Mouse (Mus musculus) lung, embryonic 14.5 days (tissue): ENCODE measurements around the gene Cpt1c. TPM values are rescaled to one million over a fixed set of nuclear protein-coding genes. Genes with fewer than 3 reads are reported as not detected.
A peak's percentile ranks its signal among the peaks of the same experiment; 100 is the strongest.

Source experiments
- ATAC-seq: fragments of 200-750 bp; cut with Nextera tagmentation; 2 replicates; pipeline ENCODE4 v1.8.0; 2017; ENCODE audit warnings: mild to moderate bottlenecking, moderate TSS enrichment, moderate library complexity; ENCODE audit not compliant: insufficient read depth
- DNase-seq: peaks from one replicate; pipeline ENCODE4 v3.0.0-alpha.2; 2015
- H3K27ac ChIP-seq: fragments of 300-500 bp; sonication (generic); 2 replicates; pipeline ENCODE4 v1.5.1; 2014; ENCODE audit warnings: low read depth, mild to moderate bottlenecking, moderate library complexity
- H3K27me3 ChIP-seq: fragments of 300-500 bp; sonication (generic); 2 replicates; pipeline ENCODE4 v1.6.1; 2014; ENCODE audit warnings: low read length, control low read depth; ENCODE audit not compliant: insufficient read depth
- H3K36me3 ChIP-seq: fragments of 300-500 bp; sonication (generic); 2 replicates; pipeline ENCODE4 v1.6.1; 2014; ENCODE audit warnings: control low read depth; ENCODE audit not compliant: insufficient read depth
- H3K4me1 ChIP-seq: fragments of 300-500 bp; sonication (generic); 2 replicates; pipeline ENCODE4 v1.6.1; 2014; ENCODE audit warnings: antibody characterized with exemption, control low read depth; ENCODE audit not compliant: insufficient read depth
- H3K4me2 ChIP-seq: fragments of 300-500 bp; sonication (generic); 2 replicates; pipeline ENCODE4 v1.6.1; 2014; ENCODE audit warnings: mild to moderate bottlenecking
- H3K4me3 ChIP-seq: fragments of 300-500 bp; sonication (generic); 2 replicates; pipeline ENCODE4 v1.5.1; 2014; ENCODE audit warnings: low read depth, low read length
- H3K9ac ChIP-seq: fragments of 300-500 bp; sonication (generic); 2 replicates; pipeline ENCODE4 v1.6.1; 2014
- H3K9me3 ChIP-seq: fragments of 300-500 bp; sonication (generic); 2 replicates; pipeline ENCODE4 v1.6.1; 2016; ENCODE audit warnings: low read depth, low read length, control low read depth
- CTCF ChIP-seq: IDR thresholded peaks from 2 replicates; pipeline ENCODE4 v1.5.1; 2016; ENCODE audit warnings: antibody characterized with exemption, low read depth
- WGBS: fragments of 180-500 bp; shearing (Covaris S2); extraction: QIAGEN DNeasy Blood & Tissue Kit; methylation state at CpG from one replicate; pipeline ENCODE4 v1.1.7; 2014; 5-methylcytosine and 5-hydroxymethylcytosine counted together
- polyA plus RNA-seq: library from polyadenylated mRNA; unstranded; fragments of >200 nt; fragmentation: Nextera tagmentation; extraction: Ambion mirVana; gene quantifications from 2 replicates; pipeline ENCODE4 v1.2.1, GENCODE M21; 2014

The Cpt1c gene
- polyA plus RNA-seq, 1 experiment from 2014 or later, result 14.9 TPM

GRCm38 (mm10) chr7:45015957-45016612 is 41.4 kb upstream of the Cpt1c start, which contains the start of gene Scaf1:
Scaf1 (minus strand) TSS chr7:45016363.
- no peaks in the 10 kb centered on the region for H3K9me3 ChIP-seq
- no peaks in the 10 kb centered on the region for H3K27me3 ChIP-seq
- peaks cover 15% of the 10 kb centered on the region for H3K4me1 ChIP-seq
- peak within 1 kb of the TSS; percentile 92 for H3K9ac ChIP-seq
- peaks cover 33% of the 10 kb centered on the region for H3K36me3 ChIP-seq
- under 1% methylated on average over 69 of the region's 69 CpGs for WGBS
- DNase-seq (peak; percentile 100), ATAC-seq (peak; percentile 76)
- H3K4me3 ChIP-seq, result peak within 1 kb of the TSS; percentile 96
- peak within 1 kb of the TSS; percentile 68 for H3K4me2 ChIP-seq
- TF ChIP-seq CTCF, result no peak
- peak within 1 kb of the TSS; percentile 98 for H3K27ac ChIP-seq

- Histone ChIP-seq H3K4me2 (peak overlapping the region; percentile 68), H3K9ac (peak overlapping the region; percentile 92), H3K9me3 (no peaks in the 10 kb centered on the region), H3K27ac (peak overlapping the region; percentile 98), H3K27me3 (no peaks in the 10 kb centered on the region), H3K4me1 (peaks cover 15% of the 10 kb centered on the region), H3K36me3 (peaks cover 39% of the 10 kb centered on the region), H3K4me3 (peak overlapping the region; percentile 96)
- WGBS, result under 1% methylated on average over 20 of the region's 20 CpGs
- DNase-seq, result no peak
- ATAC-seq, result no peak; the same call in 1 of the 2 replicates
- TF ChIP-seq CTCF, result no peak
Measured at GRCm38 (mm10) chr7:45015344-45015956, 40.8 kb upstream of the Cpt1c start.

GRCm38 (mm10) chr7:45014096-45014451 is 39.4 kb upstream of the Cpt1c start:
- no peaks in the 10 kb centered on the region for H3K9me3 ChIP-seq
- H3K4me1 ChIP-seq, result peaks cover 15% of the 10 kb centered on the region
- H3K9ac ChIP-seq, result 0 out of 2 replicates have a peak overlapping the region, but pooled peaks have one; percentile 92
- DNase-seq, result no peak
- no peaks in the 10 kb centered on the region for H3K27me3 ChIP-seq
- H3K27ac ChIP-seq, result no peak overlapping the region
- ATAC-seq, result no peak
- peak overlapping the region; percentile 96 for H3K4me3 ChIP-seq
- peak overlapping the region; percentile 68; the same call in 1 of the 2 replicates for H3K4me2 ChIP-seq
- 92% methylated on average over 3 of the region's 3 CpGs for WGBS
- no peak for TF ChIP-seq CTCF
- peaks cover 53% of the 10 kb centered on the region for H3K36me3 ChIP-seq

- peaks cover 58% of the 10 kb centered on the region for H3K36me3 ChIP-seq
- 96% methylated on average over 16 of the region's 16 CpGs for WGBS
- H3K4me1 ChIP-seq, result peaks cover 10% of the 10 kb centered on the region
- no peaks in the 10 kb centered on the region for H3K27me3 ChIP-seq
- no peak for TF ChIP-seq CTCF
- no peak overlapping the region for H3K4me3 ChIP-seq
- H3K27ac ChIP-seq, result no peak overlapping the region
- DNase-seq, result no peak
- no peak overlapping the region for H3K4me2 ChIP-seq
- H3K9ac ChIP-seq, result no peak overlapping the region
- no peak for ATAC-seq
- no peaks in the 10 kb centered on the region for H3K9me3 ChIP-seq
Measured at GRCm38 (mm10) chr7:45013366-45014095, 38.9 kb upstream of the Cpt1c start.

GRCm38 (mm10) chr7:45012824-45013223 is 38.2 kb upstream of the Cpt1c start:
- no peak for TF ChIP-seq CTCF
- WGBS, result 82% methylated on average over 4 of the region's 4 CpGs
- H3K27ac ChIP-seq, result no peak overlapping the region
- no peak overlapping the region for H3K4me3 ChIP-seq
- H3K4me1 ChIP-seq, result peaks cover 8% of the 10 kb centered on the region
- DNase-seq (no peak), ATAC-seq (no peak)
- H3K9ac ChIP-seq, result no peak overlapping the region
- no peaks in the 10 kb centered on the region for H3K27me3 ChIP-seq
- no peaks in the 10 kb centered on the region for H3K9me3 ChIP-seq
- no peak overlapping the region for H3K4me2 ChIP-seq
- H3K36me3 ChIP-seq, result peaks cover 65% of the 10 kb centered on the region

DNA sequence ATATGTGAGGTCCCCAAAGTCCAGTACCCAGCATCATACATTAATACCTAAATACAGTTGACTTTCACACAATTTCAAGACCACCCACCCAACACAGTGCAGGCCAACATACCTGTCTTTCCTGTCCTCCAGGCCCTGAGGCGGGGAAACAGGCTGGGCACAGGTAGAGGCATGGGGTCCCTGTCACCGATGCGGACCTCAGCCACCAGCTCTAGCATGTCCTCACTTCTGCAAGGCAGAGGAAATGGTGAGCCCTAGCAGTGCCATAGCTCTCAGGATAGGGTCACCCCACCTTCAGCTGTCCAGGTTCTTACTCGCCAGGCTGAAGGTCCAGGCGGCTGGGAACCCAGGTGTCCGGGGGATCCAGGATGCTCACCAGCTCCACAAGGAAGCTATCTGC is 37.4 kb upstream of the Cpt1c start:
- no peak overlapping the region for H3K27ac ChIP-seq
- H3K36me3 ChIP-seq, result peaks cover 73% of the 10 kb centered on the region
- DNase-seq, result no peak
- H3K4me1 ChIP-seq, result peaks cover 8% of the 10 kb centered on the region
- no peak overlapping the region for H3K4me2 ChIP-seq
- no peaks in the 10 kb centered on the region for H3K9me3 ChIP-seq
- 94% methylated on average over 6 of the region's 6 CpGs for WGBS
- H3K27me3 ChIP-seq, result no peaks in the 10 kb centered on the region
- TF ChIP-seq CTCF, result no peak
- ATAC-seq, result no peak
- no peak overlapping the region for H3K9ac ChIP-seq
- no peak overlapping the region for H3K4me3 ChIP-seq

DNA sequence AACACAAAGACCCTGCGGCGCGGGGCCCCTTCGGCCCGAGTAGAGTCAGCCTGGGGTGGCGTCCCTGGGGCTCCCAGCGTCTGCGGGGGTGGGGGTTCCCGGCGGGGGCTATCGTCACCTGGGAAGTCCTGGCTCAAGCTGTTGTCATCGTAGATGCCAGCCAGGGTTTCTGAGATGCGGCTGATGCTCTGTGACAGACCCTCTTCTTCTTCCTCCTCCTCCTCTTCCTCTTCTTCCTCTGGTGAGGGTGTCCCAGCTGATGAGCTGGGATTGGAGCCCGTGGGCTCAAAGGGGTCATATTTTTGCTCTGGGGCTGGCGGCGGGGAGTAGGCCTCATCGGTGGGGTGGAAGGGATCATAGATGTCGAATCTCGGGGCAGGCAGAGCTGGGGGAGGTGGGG is 33.8 kb upstream of the Cpt1c start:
- no peak for ATAC-seq
- Histone ChIP-seq H3K27me3 (no peaks in the 10 kb centered on the region), H3K4me1 (no peaks in the 10 kb centered on the region), H3K9me3 (no peaks in the 10 kb centered on the region), H3K27ac (no peak overlapping the region), H3K9ac (no peak overlapping the region), H3K36me3 (peaks cover 100% of the 10 kb centered on the region), H3K4me2 (no peak overlapping the region), H3K4me3 (no peak overlapping the region)
- DNase-seq, result no peak
- no peak for TF ChIP-seq CTCF
- 90% methylated on average over 19 of the region's 19 CpGs for WGBS
